Mouse (Mus musculus) lung, adult 18-20 months (tissue): ENCODE data around the gene Adap2.

Source experiments
- DNase-seq, 2 experiments: peaks; one replicate each; pipeline ENCODE4 v3.0.0; 2022; ENCODE audit warnings: mixed read lengths in 2 of 2

Adap2 gene

GRCm38 (mm10) chr11:80199773-80200172 lies 45.9 kb downstream of the Adap2 start:
- no peak for DNase-seq

GRCm38 (mm10) chr11:80200326-80200725 lies 46.4 kb downstream of the Adap2 start:
- peak; percentile 16 to 33 for DNase-seq

- DNase-seq: no peak
Observed at GRCm38 (mm10) chr11:80202296-80202695, 48.4 kb downstream of the Adap2 start.

GRCm38 (mm10) chr11:80204037-80204436 lies 50.1 kb downstream of the Adap2 start:
- no peak for DNase-seq

- DNase-seq: no peak
Observed at GRCm38 (mm10) chr11:80204941-80205340, 51.0 kb downstream of the Adap2 start.

- no peak for DNase-seq
Observed at GRCm38 (mm10) chr11:80208465-80208859, 54.6 kb downstream of the Adap2 start.

- peak; percentile 95 to 96 for DNase-seq
Observed at GRCm38 (mm10) chr11:80208860-80209800, 55.2 kb downstream of the Adap2 start, which contains the start of gene Rhot1. Rhot1 (plus strand) TSS chr11:80209019.

- DNase-seq: no peak
Observed at GRCm38 (mm10) chr11:80210321-80210720, 56.4 kb downstream of the Adap2 start.

GRCm38 (mm10) chr11:80212282-80212681 lies 58.4 kb downstream of the Adap2 start:
- DNase-seq: no peak

GRCm38 (mm10) chr11:80215291-80215690 lies 61.4 kb downstream of the Adap2 start:
- DNase-seq: no peak

GRCm38 (mm10) chr11:80218657-80219293 lies 64.9 kb downstream of the Adap2 start:
- DNase-seq: no peak
